Mouse (Mus musculus): ENCODE measurements around the gene Kif21b.

Gene Kif21b

DNA sequence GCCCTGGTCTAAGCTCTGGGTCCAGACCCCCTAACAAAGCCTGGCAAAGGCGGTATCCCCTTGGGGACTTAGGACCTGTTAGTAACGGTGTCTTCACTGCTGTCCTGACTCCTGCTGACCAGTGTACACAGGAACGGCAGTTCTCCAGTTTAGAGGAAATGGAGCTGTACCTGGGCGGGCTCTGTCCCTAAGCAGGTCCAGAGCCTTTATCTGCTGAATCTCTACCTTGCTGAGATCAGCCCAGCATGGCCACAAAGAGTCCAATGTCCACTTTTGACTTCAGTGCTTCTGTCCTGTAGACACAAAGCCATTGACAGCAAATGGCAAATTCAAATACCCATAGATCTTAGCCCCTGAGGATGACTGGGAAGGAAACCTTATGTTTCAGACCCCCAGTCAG, 25.8 kb downstream of the Kif21b start:
- no peak for DNase-seq (ENCODE audit: low read depth, low spot score)

GRCm38 (mm10) chr1:136159830-136160229, 28.6 kb downstream of the Kif21b start:
- DNase-seq (ENCODE audit: low read depth, low spot score), result no peak

GRCm38 (mm10) chr1:136160297-136160696, 29.1 kb downstream of the Kif21b start:
- DNase-seq (ENCODE audit: low read depth, low spot score), result no peak

DNA sequence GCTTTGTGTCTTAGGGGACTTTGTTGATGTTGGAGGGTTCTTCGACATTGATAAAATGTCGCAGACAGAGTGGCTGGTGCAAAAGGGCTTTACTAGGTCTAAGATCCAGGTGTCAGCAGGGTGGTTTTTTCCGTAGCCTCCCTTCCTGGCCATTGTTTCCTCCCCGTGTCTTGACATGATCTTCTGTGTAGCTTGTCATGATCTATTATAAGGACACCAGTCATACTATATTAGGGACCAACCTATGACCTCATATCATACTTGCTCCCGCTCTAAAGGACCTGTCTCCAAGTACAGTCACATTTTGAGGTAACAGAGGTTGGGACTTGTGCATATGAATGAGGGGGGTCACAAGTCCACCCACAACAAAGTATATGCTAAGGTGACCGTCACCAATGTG, 29.7 kb downstream of the Kif21b start:
- no peak for DNase-seq (ENCODE audit: low read depth, low spot score)

DNA sequence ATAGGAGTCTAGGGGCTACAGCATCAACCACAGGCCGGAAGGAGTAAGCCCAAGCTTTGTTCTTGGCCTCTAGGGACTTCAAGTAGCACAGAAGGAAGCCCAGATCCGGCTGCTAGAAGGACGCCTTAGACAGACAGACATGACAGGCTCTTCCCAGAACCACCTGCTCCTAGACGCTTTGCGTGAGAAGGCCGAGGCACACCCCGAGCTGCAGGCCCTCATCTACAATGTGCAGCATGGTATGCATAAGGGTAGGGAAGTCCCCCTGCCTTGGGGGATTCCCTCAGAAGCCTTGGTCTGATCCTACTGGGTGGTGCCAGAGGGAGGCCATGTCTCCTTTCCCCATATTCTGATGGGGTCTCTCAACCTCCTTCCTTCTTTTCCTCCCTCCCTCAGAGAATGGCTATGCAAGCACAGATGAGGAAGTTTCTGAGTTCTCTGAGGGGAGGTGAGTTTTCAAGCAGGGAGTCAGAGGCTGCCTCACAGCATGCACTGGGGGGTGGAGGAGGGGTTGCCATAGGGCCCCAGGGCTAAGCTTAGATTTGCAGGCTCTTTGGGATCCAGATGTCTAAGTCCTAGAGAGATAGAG, 30.2 kb downstream of the Kif21b start:
- DNase-seq (ENCODE audit: low read depth, low spot score), result no peak

DNA sequence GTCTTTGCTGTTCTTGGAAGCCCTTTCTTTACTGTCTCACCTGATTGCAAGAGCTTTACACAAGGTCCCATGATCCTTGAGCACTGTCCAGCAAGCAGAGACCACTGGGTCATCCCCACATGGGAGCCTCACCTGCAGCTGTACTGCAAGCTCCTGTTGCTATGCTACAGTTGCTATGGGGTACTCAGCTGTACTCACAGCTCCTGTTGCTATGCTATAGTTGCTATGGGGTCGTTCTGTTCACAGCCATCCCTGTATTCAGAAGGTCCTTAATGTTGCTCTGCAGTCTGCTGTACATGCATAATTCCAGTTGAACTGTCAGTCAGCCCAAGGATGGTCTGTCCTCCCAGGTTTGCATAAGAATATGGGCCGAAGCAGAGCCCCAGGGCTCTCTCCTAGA, 34.2 kb downstream of the Kif21b start:
- DNase-seq (ENCODE audit: low read depth, low spot score), result no peak

DNA sequence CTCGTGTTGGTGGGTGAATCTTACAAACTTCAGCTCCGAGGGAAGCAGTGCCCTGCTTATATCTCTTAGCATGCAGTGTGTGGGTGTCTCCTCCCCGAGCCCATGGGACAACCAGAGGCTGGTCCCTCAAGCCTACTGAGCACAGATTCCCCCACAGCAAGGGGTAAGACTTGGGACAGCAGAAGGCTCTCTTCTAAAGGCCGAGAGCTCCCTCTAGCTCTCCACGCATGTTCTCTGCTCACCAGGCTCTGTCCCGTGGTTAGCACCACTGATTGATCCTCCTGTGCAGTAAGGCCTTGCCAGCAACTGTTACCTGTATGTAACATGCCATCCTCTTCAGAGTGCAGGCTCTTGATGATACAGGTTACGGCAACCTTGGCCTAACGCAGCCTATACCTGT, 36.5 kb downstream of the Kif21b start:
- DNase-seq (ENCODE audit: low read depth, low spot score), result no peak

- peak; percentile 89 for DNase-seq (ENCODE audit: low read depth, low spot score)
These were observed 38.9 kb downstream of the Kif21b start for GRCm38 (mm10) chr1:136170109-136170508.

- DNase-seq (ENCODE audit: low read depth, low spot score), result no peak
These were observed 41.5 kb downstream of the Kif21b start for GRCm38 (mm10) chr1:136172696-136173095.

DNA sequence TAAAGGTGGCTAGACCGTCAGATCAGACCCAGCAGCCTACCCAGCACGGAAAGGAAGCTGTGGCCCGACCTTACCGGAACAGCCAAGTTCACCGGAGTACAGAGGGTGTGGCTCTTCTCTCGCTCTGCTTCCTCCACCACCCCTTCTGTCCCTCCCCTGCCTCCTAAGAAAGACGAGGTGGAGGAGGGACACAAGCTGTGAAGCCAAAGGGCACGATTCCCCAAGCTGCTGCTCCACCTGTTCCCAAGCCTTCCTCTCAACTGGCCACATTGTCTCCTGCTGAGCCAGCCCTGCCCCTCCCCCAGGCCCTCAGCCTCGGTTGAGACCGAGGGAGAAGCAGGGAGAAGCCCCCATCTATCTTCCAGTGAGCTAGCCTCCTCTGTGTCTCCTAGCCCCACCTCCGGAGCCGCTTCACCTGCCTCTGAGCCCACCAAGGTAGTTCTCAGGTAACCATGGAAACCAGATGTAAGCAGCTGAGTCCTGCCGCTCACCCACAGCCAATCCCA, 43.0 kb downstream of the Kif21b start:
- peak; percentile 50 for DNase-seq (ENCODE audit: low read depth, low spot score)

- peak; percentile 73 for DNase-seq (ENCODE audit: low read depth, low spot score)
These were observed 44.0 kb downstream of the Kif21b start for GRCm38 (mm10) chr1:136175183-136175582.

DNA sequence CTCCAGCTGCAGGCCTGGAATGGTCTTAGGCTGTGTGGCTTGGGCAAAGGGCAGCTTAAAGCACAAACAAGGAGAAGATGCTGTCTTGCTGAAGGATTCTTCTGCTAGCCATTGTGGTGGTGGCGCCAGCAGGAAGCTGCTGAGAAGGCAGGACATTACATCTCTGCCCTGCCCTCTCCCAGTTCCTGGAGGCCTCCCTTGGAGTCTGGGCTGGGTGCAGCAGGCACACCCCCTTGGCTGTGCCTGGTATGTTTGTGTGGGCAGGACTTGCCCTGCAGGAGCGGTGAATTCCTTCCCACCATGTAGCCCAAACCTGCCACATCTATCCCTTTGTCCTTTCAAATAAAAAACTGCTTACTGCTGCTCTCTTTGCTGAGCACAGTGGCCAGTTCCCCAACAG, 45.9 kb downstream of the Kif21b start:
- no peak for DNase-seq (ENCODE audit: low read depth, low spot score)

DNA sequence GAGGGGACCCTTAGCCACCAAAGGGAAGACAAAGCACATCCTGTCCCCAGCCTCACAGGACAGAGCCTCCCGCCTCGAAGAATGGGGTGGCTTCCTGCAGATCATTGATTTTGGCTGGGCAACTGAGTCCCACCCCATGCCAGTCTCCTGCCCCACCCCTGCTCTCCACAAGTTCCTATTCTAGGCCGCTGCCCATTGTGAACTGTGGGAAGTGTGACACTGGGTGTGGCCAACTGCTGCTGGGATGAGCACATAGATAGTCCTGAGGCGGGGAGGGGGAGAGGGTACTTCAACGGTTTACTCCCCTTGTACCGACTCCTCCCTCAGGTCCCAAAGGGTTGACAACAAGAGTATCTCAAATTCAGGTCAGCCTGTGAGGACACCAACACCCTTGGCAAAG, 47.6 kb downstream of the Kif21b start:
- no peak for DNase-seq (ENCODE audit: low read depth, low spot score)

DNA sequence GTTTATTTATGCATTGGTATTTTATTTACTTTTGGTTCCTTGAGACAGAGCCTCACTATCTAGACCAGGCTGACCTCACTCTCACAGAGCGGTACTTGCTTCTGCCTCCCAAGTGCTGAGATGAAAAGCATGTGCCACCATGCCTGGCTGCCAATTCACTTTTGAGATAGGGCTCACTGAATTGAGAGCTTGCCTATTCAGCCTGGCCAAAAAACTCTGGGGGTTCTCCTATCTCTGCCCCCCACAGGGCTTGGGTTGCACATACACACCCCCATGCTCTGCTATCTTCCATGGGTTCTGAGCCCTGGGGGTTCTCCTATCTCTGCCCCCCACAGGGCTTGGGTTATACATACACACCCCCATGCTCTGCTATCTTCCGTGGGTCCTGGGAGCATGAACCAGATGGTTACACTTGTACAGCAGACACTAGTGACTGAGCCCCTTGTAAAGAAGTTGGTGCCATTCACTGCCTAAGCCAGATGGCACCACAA, 48.4 kb downstream of the Kif21b start:
- no peak for DNase-seq (ENCODE audit: low read depth, low spot score)

- no peak for DNase-seq (ENCODE audit: low read depth, low spot score)
These were observed 58.8 kb downstream of the Kif21b start for GRCm38 (mm10) chr1:136190033-136190432.

DNA sequence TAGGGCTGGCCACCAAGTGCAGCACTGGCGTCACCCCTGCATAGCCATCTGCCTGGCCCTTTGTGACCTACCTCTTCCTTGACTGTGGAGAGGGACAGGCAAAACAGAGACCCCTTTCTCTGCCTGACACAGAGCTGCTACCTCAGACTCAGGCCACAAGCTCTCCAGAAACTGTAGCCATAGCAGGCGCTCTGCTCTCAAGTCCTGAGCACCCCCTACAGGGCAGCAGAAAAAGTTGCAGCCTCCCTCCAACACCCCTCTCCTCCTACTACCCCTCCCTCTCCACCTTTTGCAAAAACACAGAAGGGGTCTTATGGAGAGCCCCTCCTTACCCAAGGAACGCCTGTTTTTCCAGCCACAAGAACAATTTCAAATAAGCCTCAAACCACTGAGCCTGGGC, 81.6 kb downstream of the Kif21b start, which contains the start of gene Mroh3:
TSS of gene Mroh3 (minus strand) at position 26 of the 400 bp plus-strand sequence.
- peak; percentile 50 for DNase-seq (ENCODE audit: low read depth, low spot score)

GRCm38 (mm10) chr1:136214304-136214703, 83.1 kb downstream of the Kif21b start:
- no peak for DNase-seq (ENCODE audit: low read depth, low spot score)

GRCm38 (mm10) chr1:136220037-136220871, 89.1 kb downstream of the Kif21b start:
- no peak for DNase-seq (ENCODE audit: low read depth, low spot score)

DNA sequence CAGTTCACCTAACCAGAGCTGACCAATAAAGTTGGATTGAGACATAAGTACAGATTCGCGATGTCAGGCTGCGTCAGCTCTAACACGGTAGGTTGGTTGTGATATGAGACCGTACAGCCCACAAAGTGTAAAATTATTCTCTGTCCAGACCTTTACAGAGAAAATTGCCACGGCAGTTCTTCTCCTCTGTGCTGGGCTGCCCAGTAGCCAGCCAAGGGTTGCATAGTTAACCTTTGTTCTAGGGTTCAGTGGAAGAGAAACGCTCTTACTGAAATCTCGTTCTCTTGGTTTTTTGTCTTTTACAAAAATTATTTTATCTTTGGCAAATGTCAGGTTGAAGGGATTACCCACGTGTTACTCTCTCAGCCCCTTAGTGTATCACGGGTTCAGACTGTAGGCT, 91.2 kb downstream of the Kif21b start:
- DNase-seq (ENCODE audit: low read depth, low spot score), result no peak

- no peak for DNase-seq (ENCODE audit: low read depth, low spot score)
These were observed 92.7 kb downstream of the Kif21b start for GRCm38 (mm10) chr1:136223758-136224342.

- DNase-seq (ENCODE audit: low read depth, low spot score), result no peak
These were observed 94.7 kb downstream of the Kif21b start for GRCm38 (mm10) chr1:136225846-136226245.

DNA sequence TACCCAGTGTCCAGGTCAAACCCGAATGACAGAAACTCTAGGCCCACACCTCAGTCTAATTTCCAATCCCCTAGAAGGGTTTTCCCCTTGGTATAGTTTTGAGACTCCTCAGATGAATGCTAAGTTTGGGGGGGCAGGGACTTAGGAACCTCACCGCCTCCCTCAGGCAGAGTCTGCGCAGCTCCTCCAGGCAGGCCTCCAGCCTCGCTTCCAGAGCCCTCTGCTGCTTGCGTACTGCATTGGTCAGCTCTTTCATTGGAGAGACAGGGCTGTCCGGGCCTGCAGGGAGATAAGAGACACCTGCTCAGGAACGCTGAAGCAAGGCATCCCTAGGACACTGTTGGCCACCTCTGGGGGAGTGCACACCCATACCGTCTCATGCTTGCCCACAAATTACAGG, 95.4 kb downstream of the Kif21b start:
- DNase-seq (ENCODE audit: low read depth, low spot score), result no peak

Measured in mesoderm, embryonic 11.5 days (tissue).